Mouse (Mus musculus) limb, embryonic 11.5 days (tissue): ENCODE data around the gene Als2. TPM values are rescaled to one million over a fixed set of nuclear protein-coding genes. Genes with fewer than 3 reads are reported as not detected.

Experiments used
- ATAC-seq: fragments of 200-750 bp; cut with Nextera tagmentation; 2 replicates; pipeline ENCODE4 v1.8.0; 2017; ENCODE audit warnings: low read depth; ENCODE audit not compliant: insufficient number of reproducible peaks, low FRiP score, low TSS enrichment
- DNase-seq: peaks from one replicate; pipeline ENCODE4 v3.0.0-alpha.2; 2015; ENCODE audit warnings: low spot score
- H3K27ac ChIP-seq: fragments of 300-500 bp; sonication (generic); replicated peaks from 2 replicates; pipeline ENCODE4 v1.5.1; 2014; ENCODE audit warnings: low read depth, mild to moderate bottlenecking, low read length
- H3K27me3 ChIP-seq: fragments of 300-500 bp; sonication (generic); 2 replicates; pipeline ENCODE4 v1.6.1; 2014; ENCODE audit warnings: mild to moderate bottlenecking, low read length, mixed read lengths; ENCODE audit not compliant: control insufficient read depth, insufficient read depth
- H3K36me3 ChIP-seq: fragments of 300-500 bp; sonication (generic); 2 replicates; pipeline ENCODE4 v1.6.1; 2014; ENCODE audit warnings: mild to moderate bottlenecking, low read length, moderate library complexity, mixed read lengths; ENCODE audit not compliant: control insufficient read depth, insufficient read depth
- H3K4me1 ChIP-seq: fragments of 300-500 bp; sonication (generic); 2 replicates; pipeline ENCODE4 v1.6.1; 2014; ENCODE audit warnings: low read length, mixed read lengths; ENCODE audit not compliant: control insufficient read depth, insufficient read depth
- H3K4me2 ChIP-seq: fragments of 300-500 bp; sonication (generic); 2 replicates; pipeline ENCODE4 v1.6.1; 2014; ENCODE audit warnings: low read depth, mild to moderate bottlenecking, moderate library complexity; ENCODE audit not compliant: severe bottlenecking
- H3K4me3 ChIP-seq: fragments of 300-500 bp; sonication (generic); 2 replicates; pipeline ENCODE4 v1.5.1; 2014; ENCODE audit warnings: low read depth, low read length
- H3K9ac ChIP-seq: fragments of 300-500 bp; sonication (generic); 2 replicates; pipeline ENCODE4 v1.6.1; 2014; ENCODE audit warnings: mild to moderate bottlenecking, low read length
- H3K9me3 ChIP-seq: fragments of 300-500 bp; sonication (generic); 2 replicates; pipeline ENCODE4 v1.6.1; 2016; ENCODE audit warnings: low read length; ENCODE audit not compliant: control insufficient read depth
- WGBS: fragments of 180-500 bp; shearing (Covaris S2); extraction: QIAGEN DNeasy Blood & Tissue Kit; methylation state at CpG from one replicate; pipeline ENCODE4 v1.1.7; 2014; 5-methylcytosine and 5-hydroxymethylcytosine counted together
- polyA plus RNA-seq: library from polyadenylated mRNA; unstranded; fragments of >200 nt; fragmentation: Nextera tagmentation; extraction: Ambion mirVana; gene quantifications from 2 replicates; pipeline ENCODE4 v1.2.1, GENCODE M21; 2014

Gene Als2
- polyA plus RNA-seq, 1 experiment from 2014 or later, result 12.0 TPM

GRCm38 (mm10) chr1:59204489-59204888 lies 32.5 kb downstream of the Als2 start:
- Histone ChIP-seq H3K27ac (no peak overlapping the region), H3K36me3 (no peaks in the 10 kb centered on the region), H3K9me3 (no peaks in the 10 kb centered on the region), H3K9ac (no peak overlapping the region), H3K27me3 (no peaks in the 10 kb centered on the region), H3K4me3 (no peak overlapping the region), H3K4me2 (no peak overlapping the region), H3K4me1 (no peaks in the 10 kb centered on the region)
- DNase-seq (no peak), ATAC-seq (no peak)
- 92% methylated on average over 1 of the region's 1 CpGs for whole genome bisulfite sequencing

- ATAC-seq (no peak), DNase-seq (no peak)
- Histone ChIP-seq H3K9me3 (no peaks in the 10 kb centered on the region), H3K36me3 (no peaks in the 10 kb centered on the region), H3K4me3 (no peak overlapping the region), H3K4me1 (no peaks in the 10 kb centered on the region), H3K9ac (no peak overlapping the region), H3K27me3 (no peaks in the 10 kb centered on the region), H3K4me2 (no peak overlapping the region), H3K27ac (no peak overlapping the region)
- WGBS, result 90% methylated on average over 10 of the region's 10 CpGs
Measured at GRCm38 (mm10) chr1:59202367-59202766, 34.7 kb downstream of the Als2 start.

- 67% methylated on average over 1 of the region's 1 CpGs for WGBS
- ATAC-seq, result no peak
Measured at GRCm38 (mm10) chr1:59201561-59201960, 35.5 kb downstream of the Als2 start.

GRCm38 (mm10) chr1:59200960-59201359 lies 36.1 kb downstream of the Als2 start:
- H3K9ac ChIP-seq, result no peak overlapping the region
- no peaks in the 10 kb centered on the region for H3K9me3 ChIP-seq
- H3K27me3 ChIP-seq, result no peaks in the 10 kb centered on the region
- no peaks in the 10 kb centered on the region for H3K4me1 ChIP-seq
- 86% methylated on average over 5 of the region's 5 CpGs for WGBS
- no peak overlapping the region for H3K27ac ChIP-seq
- no peak overlapping the region for H3K4me3 ChIP-seq
- 0 out of 2 replicates have a peak, but pooled peaks cover 2% of the 10 kb centered on the region for H3K36me3 ChIP-seq
- ATAC-seq (no peak), DNase-seq (no peak)
- no peak overlapping the region for H3K4me2 ChIP-seq

More at GRCm38 (mm10) chr1:59201561-59201960, 35.5 kb downstream of the Als2 start:
- Histone ChIP-seq H3K4me2 (no peak overlapping the region), H3K9ac (no peak overlapping the region), H3K4me1 (no peaks in the 10 kb centered on the region), H3K4me3 (no peak overlapping the region), H3K9me3 (no peaks in the 10 kb centered on the region), H3K27me3 (no peaks in the 10 kb centered on the region), H3K27ac (no peak overlapping the region), H3K36me3 (no peaks in the 10 kb centered on the region)
- DNase-seq, result no peak

- H3K36me3 ChIP-seq, result 0 out of 2 replicates have a peak, but pooled peaks cover 3% of the 10 kb centered on the region
- H3K27me3 ChIP-seq, result no peaks in the 10 kb centered on the region
- H3K4me2 ChIP-seq, result no peak overlapping the region
- DNase-seq (no peak), ATAC-seq (no peak)
- H3K4me3 ChIP-seq, result no peak overlapping the region
- H3K4me1 ChIP-seq, result no peaks in the 10 kb centered on the region
- H3K27ac ChIP-seq, result no peak overlapping the region
- no peak overlapping the region for H3K9ac ChIP-seq
- 28% methylated on average over 6 of the region's 6 CpGs for WGBS
- no peaks in the 10 kb centered on the region for H3K9me3 ChIP-seq
Measured at GRCm38 (mm10) chr1:59194979-59195378, 42.1 kb downstream of the Als2 start.

GRCm38 (mm10) chr1:59187786-59188185 lies 49.2 kb downstream of the Als2 start:
- WGBS, result 86% methylated on average over 5 of the region's 5 CpGs
- no peaks in the 10 kb centered on the region for H3K4me1 ChIP-seq
- H3K27me3 ChIP-seq, result no peaks in the 10 kb centered on the region
- H3K4me3 ChIP-seq, result no peak overlapping the region
- H3K9ac ChIP-seq, result no peak overlapping the region
- H3K4me2 ChIP-seq, result no peak overlapping the region
- no peak for ATAC-seq
- no peak overlapping the region for H3K27ac ChIP-seq
- H3K36me3 ChIP-seq, result no peaks in the 10 kb centered on the region
- DNase-seq, result no peak
- no peaks in the 10 kb centered on the region for H3K9me3 ChIP-seq

- Histone ChIP-seq H3K4me1 (no peaks in the 10 kb centered on the region), H3K4me2 (no peak overlapping the region), H3K36me3 (no peaks in the 10 kb centered on the region), H3K9me3 (no peaks in the 10 kb centered on the region), H3K27me3 (no peaks in the 10 kb centered on the region), H3K4me3 (no peak overlapping the region), H3K9ac (no peak overlapping the region), H3K27ac (no peak overlapping the region)
- 90% methylated on average over 10 of the region's 10 CpGs for WGBS
- DNase-seq (no peak), ATAC-seq (no peak)
Measured at GRCm38 (mm10) chr1:59186317-59186716, 50.7 kb downstream of the Als2 start.

- H3K27me3 ChIP-seq, result no peaks in the 10 kb centered on the region
- no peak overlapping the region for H3K27ac ChIP-seq
- no peak for DNase-seq
- H3K4me2 ChIP-seq, result no peak overlapping the region
- no peak for ATAC-seq
- H3K36me3 ChIP-seq, result no peaks in the 10 kb centered on the region
- H3K4me3 ChIP-seq, result no peak overlapping the region
- H3K9ac ChIP-seq, result no peak overlapping the region
- WGBS, result 88% methylated on average over 9 of the region's 9 CpGs
- no peaks in the 10 kb centered on the region for H3K4me1 ChIP-seq
- H3K9me3 ChIP-seq, result no peaks in the 10 kb centered on the region
Measured at GRCm38 (mm10) chr1:59185410-59185809, 51.6 kb downstream of the Als2 start.

GRCm38 (mm10) chr1:59183045-59183444 lies 54.0 kb downstream of the Als2 start:
- H3K4me1 ChIP-seq, result no peaks in the 10 kb centered on the region
- H3K36me3 ChIP-seq, result no peaks in the 10 kb centered on the region
- H3K27me3 ChIP-seq, result no peaks in the 10 kb centered on the region
- H3K9ac ChIP-seq, result no peak overlapping the region
- no peak overlapping the region for H3K4me2 ChIP-seq
- WGBS, result 97% methylated on average over 4 of the region's 4 CpGs
- no peaks in the 10 kb centered on the region for H3K9me3 ChIP-seq
- no peak overlapping the region for H3K4me3 ChIP-seq
- H3K27ac ChIP-seq, result no peak overlapping the region
- DNase-seq (no peak), ATAC-seq (no peak)
